Mouse (Mus musculus) forebrain, embryonic 12.5 days (tissue): Measurements from ENCODE around the gene Hist1h1d. TPM values are rescaled to one million over a fixed set of nuclear protein-coding genes. Genes with fewer than 3 reads are reported as not detected.

Experiments used
- ATAC-seq: fragments of 200-750 bp; cut with Nextera tagmentation; 2 replicates; pipeline ENCODE4 v1.8.0; 2017; ENCODE audit warnings: moderate TSS enrichment; ENCODE audit not compliant: low FRiP score
- H3K27ac ChIP-seq: fragments of 300-500 bp; sonication (generic); 2 replicates; pipeline ENCODE4 v1.5.1; 2016; ENCODE audit warnings: mild to moderate bottlenecking
- H3K27me3 ChIP-seq: fragments of 300-500 bp; sonication (generic); 2 replicates; pipeline ENCODE4 v1.6.1; 2016; ENCODE audit warnings: mild to moderate bottlenecking
- H3K36me3 ChIP-seq: fragments of 300-500 bp; sonication (generic); replicated peaks from 2 replicates; pipeline ENCODE4 v1.6.1; 2016; ENCODE audit warnings: mild to moderate bottlenecking
- H3K4me1 ChIP-seq: fragments of 300-500 bp; sonication (generic); 2 replicates; pipeline ENCODE4 v1.6.1; 2016
- H3K4me2 ChIP-seq: fragments of 300-500 bp; sonication (generic); 2 replicates; pipeline ENCODE4 v1.6.1; 2016; ENCODE audit warnings: mild to moderate bottlenecking, moderate library complexity
- H3K4me3 ChIP-seq: fragments of 300-500 bp; sonication (generic); replicated peaks from 2 replicates; pipeline ENCODE4 v1.5.1; 2016; ENCODE audit warnings: mild to moderate bottlenecking
- H3K9ac ChIP-seq: fragments of 300-500 bp; sonication (generic); 2 replicates; pipeline ENCODE4 v1.6.1; 2016; ENCODE audit warnings: mild to moderate bottlenecking
- H3K9me3 ChIP-seq: fragments of 300-500 bp; sonication (generic); 2 replicates; pipeline ENCODE4 v1.6.1; 2016
- WGBS: fragments of 180-500 bp; shearing (Covaris S2); methylation state at CpG from one replicate; pipeline ENCODE4 v1.1.7; 2016; 5-methylcytosine and 5-hydroxymethylcytosine counted together
- microRNA-seq: library from miRNA; unstranded; fragments of <30 nt; microRNA quantifications from one replicate; pipeline ENCODE4, GENCODE M21; 2017
- polyA plus RNA-seq: library from polyadenylated mRNA; unstranded; fragments of >200 nt; fragmentation: Nextera tagmentation; extraction: Ambion mirVana; gene quantifications from 2 replicates; pipeline ENCODE4 v1.2.1, GENCODE M21; 2016

Hist1h1d gene
- polyA plus RNA-seq, 1 experiment from 2014 or later, result 0.56 TPM

DNA sequence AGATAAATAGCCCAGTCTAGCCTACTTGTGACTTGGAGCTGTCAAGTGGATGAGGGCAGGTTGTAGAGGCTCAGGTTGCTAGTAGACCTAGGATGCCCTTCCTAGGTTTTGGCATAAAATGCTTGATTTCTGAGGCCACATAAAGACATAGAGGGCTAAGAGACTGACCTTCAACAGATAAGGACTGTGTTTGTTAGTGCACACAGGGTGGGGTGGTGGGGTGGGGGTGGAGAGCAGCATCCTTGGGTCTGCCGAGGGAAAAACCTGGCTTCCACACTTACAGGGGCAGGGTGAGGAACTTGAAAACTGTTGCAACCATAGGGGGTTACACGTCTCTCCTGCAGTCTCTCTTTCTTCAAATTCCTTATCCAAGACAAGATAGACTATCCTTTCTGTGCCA lies 42.1 kb downstream of the Hist1h1d start:
- Histone ChIP-seq H3K36me3 (no peaks in the 10 kb centered on the region), H3K4me3 (no peak overlapping the region), H3K27me3 (no peaks in the 10 kb centered on the region), H3K4me2 (no peak overlapping the region), H3K9ac (no peak overlapping the region), H3K4me1 (no peaks in the 10 kb centered on the region), H3K9me3 (no peaks in the 10 kb centered on the region), H3K27ac (no peak overlapping the region)
- 84% methylated on average over 2 of the region's 2 CpGs for WGBS
- no peak for ATAC-seq

DNA sequence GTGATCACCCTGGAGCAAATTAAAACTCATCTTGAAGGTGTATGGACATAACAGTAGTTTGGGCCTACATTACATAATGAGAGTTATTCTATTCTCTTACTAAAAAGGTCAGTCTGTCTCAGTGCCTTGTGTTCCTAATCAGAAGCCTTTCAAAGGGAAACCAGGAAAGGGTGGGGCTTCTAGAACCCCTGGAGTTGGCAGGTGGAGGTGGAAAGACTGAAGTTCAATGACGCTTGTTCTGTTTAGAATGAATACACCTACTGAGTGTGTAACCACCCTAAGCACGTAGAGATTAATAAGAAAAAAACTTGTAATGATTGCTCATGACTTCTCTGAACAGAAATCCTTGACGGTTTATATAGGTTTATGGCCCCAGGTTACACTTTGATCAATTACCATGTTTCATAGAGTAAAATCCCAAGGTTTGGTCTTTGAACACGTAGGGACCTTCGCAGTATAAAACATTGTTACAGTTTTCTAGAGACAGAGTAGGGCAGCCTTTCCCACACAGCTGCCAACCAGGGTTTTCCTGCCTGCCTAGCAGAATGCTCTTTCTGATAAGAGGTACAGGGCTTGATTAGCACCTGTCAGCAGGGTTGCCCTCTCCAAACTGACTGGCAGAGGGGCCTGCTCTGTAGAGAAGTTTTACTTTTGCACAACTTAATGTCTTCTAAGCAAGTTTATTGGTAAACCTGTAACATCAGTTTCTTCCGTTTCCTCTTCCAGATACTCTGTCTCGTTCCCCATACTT lies 42.7 kb downstream of the Hist1h1d start:
- Histone ChIP-seq H3K36me3 (no peaks in the 10 kb centered on the region), H3K27ac (no peak overlapping the region), H3K4me1 (no peaks in the 10 kb centered on the region), H3K27me3 (no peaks in the 10 kb centered on the region), H3K9me3 (no peaks in the 10 kb centered on the region), H3K4me2 (no peak overlapping the region), H3K4me3 (no peak overlapping the region), H3K9ac (no peak overlapping the region)
- ATAC-seq, result no peak
- WGBS, result 86% methylated on average over 7 of the region's 7 CpGs

DNA sequence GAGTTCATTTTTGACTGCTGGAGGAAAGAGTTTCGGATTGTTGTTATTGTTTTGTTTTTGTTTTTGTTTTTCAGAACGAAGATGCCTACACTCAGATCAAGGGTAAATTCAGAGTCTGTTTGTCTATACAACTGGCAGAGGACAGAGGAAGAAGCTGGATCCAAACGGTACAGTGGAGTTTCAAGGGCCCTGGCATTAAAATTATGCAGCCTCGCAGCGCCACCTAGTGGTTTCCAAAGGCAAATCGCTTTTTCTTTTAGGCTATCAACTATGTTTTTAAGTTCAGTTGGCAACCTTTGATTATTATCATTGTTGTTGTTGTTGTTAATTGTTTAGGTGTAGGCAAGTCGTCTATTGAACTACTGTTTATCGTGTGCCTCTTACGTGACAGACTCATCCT lies 44.9 kb downstream of the Hist1h1d start:
- Histone ChIP-seq H3K36me3 (no peaks in the 10 kb centered on the region), H3K9ac (no peak overlapping the region), H3K4me3 (no peak overlapping the region), H3K9me3 (no peaks in the 10 kb centered on the region), H3K4me2 (no peak overlapping the region), H3K27me3 (no peaks in the 10 kb centered on the region), H3K27ac (no peak overlapping the region), H3K4me1 (no peaks in the 10 kb centered on the region)
- peak; percentile 53; the same call in 1 of the 2 replicates for ATAC-seq
- WGBS, result 8% methylated on average over 9 of the region's 9 CpGs

DNA sequence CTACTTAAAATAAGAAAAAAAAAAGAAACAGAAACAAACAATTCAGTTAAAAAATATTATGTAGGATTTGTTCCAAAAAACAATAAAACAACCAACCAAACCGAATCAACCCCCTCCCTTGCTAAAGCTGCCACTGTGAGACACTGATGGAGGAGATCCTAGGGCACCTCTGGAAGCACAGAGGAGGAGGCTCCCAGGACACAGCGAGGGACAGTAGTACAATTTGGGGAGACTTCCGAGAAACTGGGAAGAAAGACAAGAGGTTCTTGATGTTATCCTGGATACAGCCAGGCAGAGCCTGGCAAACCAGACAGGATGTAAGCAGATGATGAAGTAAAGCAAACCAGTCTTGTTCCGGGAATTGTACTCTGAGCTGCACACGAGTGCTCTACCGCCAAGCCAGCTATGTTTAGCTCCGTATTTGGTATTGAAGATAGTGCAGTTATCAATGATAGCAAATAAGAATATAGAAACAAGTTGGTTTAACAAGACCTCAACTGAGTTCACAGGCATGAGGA lies 50.2 kb downstream of the Hist1h1d start:
- no peaks in the 10 kb centered on the region for H3K27me3 ChIP-seq
- no peaks in the 10 kb centered on the region for H3K36me3 ChIP-seq
- no peaks in the 10 kb centered on the region for H3K9me3 ChIP-seq
- WGBS, result 88% methylated on average over 7 of the region's 7 CpGs
- no peak for ATAC-seq
- no peak overlapping the region for H3K4me3 ChIP-seq
- no peaks in the 10 kb centered on the region for H3K4me1 ChIP-seq
- no peak overlapping the region for H3K4me2 ChIP-seq
- no peak overlapping the region for H3K9ac ChIP-seq
- H3K27ac ChIP-seq, result no peak overlapping the region

DNA sequence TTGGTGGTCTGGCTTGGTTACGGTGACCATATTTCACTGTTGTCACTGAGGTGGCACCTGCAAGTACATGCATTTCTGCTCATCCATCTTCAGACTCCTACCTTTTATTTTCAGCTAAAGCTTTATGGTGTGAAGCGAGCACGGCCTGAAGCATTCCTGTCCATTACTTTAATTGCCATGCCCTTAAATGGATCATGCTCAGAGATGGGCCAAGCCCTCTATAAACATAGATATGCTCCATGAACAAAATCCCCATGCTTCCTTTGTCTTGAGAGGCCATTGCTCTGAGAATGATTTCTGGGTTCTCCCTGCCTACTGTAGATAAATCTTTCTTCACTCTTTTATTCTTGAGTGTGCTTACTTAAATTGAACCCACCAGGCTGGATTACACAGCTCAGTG lies 51.4 kb downstream of the Hist1h1d start:
- H3K4me3 ChIP-seq, result no peak overlapping the region
- no peaks in the 10 kb centered on the region for H3K36me3 ChIP-seq
- no peaks in the 10 kb centered on the region for H3K27me3 ChIP-seq
- 89% methylated on average over 3 of the region's 3 CpGs for WGBS
- no peak overlapping the region for H3K9ac ChIP-seq
- ATAC-seq, result no peak
- H3K9me3 ChIP-seq, result no peaks in the 10 kb centered on the region
- no peak overlapping the region for H3K4me2 ChIP-seq
- H3K27ac ChIP-seq, result no peak overlapping the region
- H3K4me1 ChIP-seq, result no peaks in the 10 kb centered on the region

DNA sequence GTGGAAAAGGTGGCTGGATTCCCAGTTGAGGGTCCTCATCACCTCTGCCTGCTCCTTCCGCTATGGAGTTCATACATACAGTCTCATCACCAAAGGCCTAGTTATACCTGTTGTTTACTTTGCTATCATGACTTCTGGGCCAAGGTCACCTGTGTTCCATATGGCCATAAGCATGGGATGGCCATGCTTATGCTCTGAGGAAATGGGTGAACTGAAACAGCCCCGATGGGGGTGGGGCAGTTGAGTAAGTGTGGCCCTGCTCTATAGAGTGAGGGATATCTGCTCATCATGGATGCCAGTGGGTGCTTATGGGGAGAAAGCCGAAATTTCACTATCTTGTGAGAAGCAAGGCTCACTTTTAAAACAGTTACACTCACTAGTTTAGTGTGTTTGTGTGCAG lies 52.0 kb downstream of the Hist1h1d start:
- 94% methylated on average over 3 of the region's 3 CpGs for WGBS

DNA sequence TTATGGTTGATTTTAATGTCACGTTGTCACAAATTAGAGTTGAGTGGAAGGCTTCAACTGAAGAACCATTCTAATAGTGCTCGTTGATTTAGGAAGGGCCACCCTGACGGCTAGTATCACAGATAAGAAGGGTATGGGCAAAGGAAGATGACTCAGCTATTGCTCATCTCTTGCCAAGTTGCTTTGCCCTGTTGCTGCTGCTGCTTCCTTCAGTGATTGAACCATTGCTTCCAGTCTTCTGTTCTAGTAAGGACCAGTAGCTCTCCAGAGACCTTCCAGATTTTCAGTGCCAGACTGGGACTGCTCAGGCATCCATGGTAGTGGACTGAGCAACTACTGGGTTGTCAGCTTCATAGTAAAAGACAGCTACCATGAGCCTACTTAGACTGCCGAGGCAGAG lies 56.1 kb downstream of the Hist1h1d start:
- Histone ChIP-seq H3K27ac (no peak overlapping the region), H3K9me3 (no peaks in the 10 kb centered on the region), H3K36me3 (no peaks in the 10 kb centered on the region), H3K4me3 (no peak overlapping the region), H3K9ac (no peak overlapping the region), H3K27me3 (no peaks in the 10 kb centered on the region), H3K4me1 (no peaks in the 10 kb centered on the region), H3K4me2 (no peak overlapping the region)
- no peak for ATAC-seq
- 91% methylated on average over 4 of the region's 4 CpGs for WGBS

More for the DNA sequence above, 52.0 kb downstream of the Hist1h1d start:
- Histone ChIP-seq H3K27ac (no peak overlapping the region), H3K9ac (no peak overlapping the region), H3K4me1 (no peaks in the 10 kb centered on the region), H3K4me3 (no peak overlapping the region), H3K36me3 (no peaks in the 10 kb centered on the region), H3K9me3 (no peaks in the 10 kb centered on the region), H3K27me3 (no peaks in the 10 kb centered on the region), H3K4me2 (no peak overlapping the region)
- no peak for ATAC-seq

DNA sequence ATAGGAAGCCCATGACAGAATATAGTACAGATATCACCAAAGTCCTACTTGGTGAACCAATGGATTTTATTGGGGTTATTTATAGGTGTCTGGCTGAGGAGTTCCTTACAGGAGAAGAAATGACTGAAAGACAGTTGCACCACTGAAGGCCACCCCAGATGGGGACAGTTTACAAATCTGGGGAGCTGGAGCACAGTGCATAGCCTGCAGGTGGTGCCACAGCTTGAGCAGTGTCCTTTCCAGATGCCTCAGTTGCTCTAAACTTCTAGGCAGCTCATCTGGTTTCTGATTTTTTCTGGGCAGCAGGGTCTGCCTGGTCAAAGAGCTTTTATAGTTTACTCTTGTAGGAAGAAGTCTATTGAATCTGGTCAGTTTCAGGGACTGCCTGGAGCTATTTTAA lies 56.8 kb downstream of the Hist1h1d start:
- Histone ChIP-seq H3K4me2 (no peak overlapping the region), H3K9ac (no peak overlapping the region), H3K27me3 (no peaks in the 10 kb centered on the region), H3K4me3 (no peak overlapping the region), H3K36me3 (no peaks in the 10 kb centered on the region), H3K4me1 (no peaks in the 10 kb centered on the region), H3K27ac (no peak overlapping the region), H3K9me3 (no peaks in the 10 kb centered on the region)
- ATAC-seq, result no peak

Small RNAs within 50 kb of the gene (microRNA-seq; reads per million reads assigned to microRNA genes)
- gene Gm44297 (not detected), gene Gm44359 (not detected), gene Gm44394 (not detected), gene n-TStga1 (not detected)

Other genes starting within 250 kb of the Hist1h1d start
- 64.1 and 65.6 TPM in 2 replicates for gene Zfp322a, start 184.1 kb upstream of the Hist1h1d start, polyA plus RNA-seq
- gene Abt1, start 129.4 kb upstream of the Hist1h1d start, polyA plus RNA-seq, result 13.0 and 13.2 TPM in 2 replicates
- 0.18 and 0.36 TPM in 2 replicates for gene Btn1a1, start 87.4 kb upstream of the Hist1h1d start, polyA plus RNA-seq
- 0.23 and 0.36 TPM in 2 replicates for gene Btn2a2, start 64.4 kb upstream of the Hist1h1d start, polyA plus RNA-seq
- gene Hist1h4h, start 22.2 kb upstream of the Hist1h1d start, polyA plus RNA-seq, result 7.2 and 8.7 TPM in 2 replicates
- gene Hist1h2af, start 19.4 kb upstream of the Hist1h1d start, polyA plus RNA-seq, result 9.3 and 10.7 TPM in 2 replicates
- gene Hist1h3g, start 17.8 kb upstream of the Hist1h1d start, polyA plus RNA-seq, result 7.2 and 8.3 TPM in 2 replicates
- 0.87 and 0.95 TPM in 2 replicates for gene Hist1h2bh, start 9.9 kb upstream of the Hist1h1d start, polyA plus RNA-seq
- gene Hist1h3f, start 9.2 kb upstream of the Hist1h1d start, polyA plus RNA-seq, result 0.99 and 1.5 TPM in 2 replicates
- 0.74 and 1.4 TPM in 2 replicates for gene Hist1h4f, start 1.6 kb upstream of the Hist1h1d start, polyA plus RNA-seq
- 5.7 and 7.6 TPM in 2 replicates for gene Hist1h3e, start 9.1 kb downstream of the Hist1h1d start, polyA plus RNA-seq
- 115 and 138 TPM in 2 replicates for gene Hist1h2ae, start 18.0 kb downstream of the Hist1h1d start, polyA plus RNA-seq
- gene Hist1h2bg, start 18.1 kb downstream of the Hist1h1d start, polyA plus RNA-seq, result 8.9 and 11.4 TPM in 2 replicates
- gene Hist1h2bf, start 20.9 kb downstream of the Hist1h1d start, polyA plus RNA-seq, result 7.2 and 9.5 TPM in 2 replicates
- 1.3 and 3.7 TPM in 2 replicates for gene Hist1h2ad, start 21.1 kb downstream of the Hist1h1d start, polyA plus RNA-seq
- 5.8 and 6.6 TPM in 2 replicates for gene Hist1h3d, start 22.5 kb downstream of the Hist1h1d start, polyA plus RNA-seq
- 137 and 142 TPM in 2 replicates for gene Hist1h4d, start 28.3 kb downstream of the Hist1h1d start, polyA plus RNA-seq
- gene Hist1h2be, start 67.9 kb downstream of the Hist1h1d start, polyA plus RNA-seq, result 3.0 and 3.7 TPM in 2 replicates
- 26.3 and 26.6 TPM in 2 replicates for gene Hist1h1e, start 69.3 kb downstream of the Hist1h1d start, polyA plus RNA-seq
- gene Hist1h2ac, start 130.7 kb downstream of the Hist1h1d start, polyA plus RNA-seq, result 1.4 and 1.6 TPM in 2 replicates
- gene Hist1h2bc, start 130.9 kb downstream of the Hist1h1d start, polyA plus RNA-seq, result 34.6 and 36.5 TPM in 2 replicates
- gene Hist1h1t, start 142.6 kb downstream of the Hist1h1d start, polyA plus RNA-seq, result not detected in 2 replicates
- 6.1 and 9.8 TPM in 2 replicates for gene Hist1h4c, start 145.2 kb downstream of the Hist1h1d start, polyA plus RNA-seq
- 2.0 and 2.5 TPM in 2 replicates for gene Hfe, start 157.6 kb downstream of the Hist1h1d start, polyA plus RNA-seq
- 15.2 and 15.9 TPM in 2 replicates for gene Hist1h1c, start 185.5 kb downstream of the Hist1h1d start, polyA plus RNA-seq
- gene Hist1h3c, start 192.3 kb downstream of the Hist1h1d start, polyA plus RNA-seq, result 11.1 and 13.8 TPM in 2 replicates
- 2.2 and 3.5 TPM in 2 replicates for gene Hist1h2bb, start 193.5 kb downstream of the Hist1h1d start, polyA plus RNA-seq
- 59.9 and 73.2 TPM in 2 replicates for gene Hist1h2ab, start 197.9 kb downstream of the Hist1h1d start, polyA plus RNA-seq
- 14.0 and 15.8 TPM in 2 replicates for gene Hist1h3b, start 199.0 kb downstream of the Hist1h1d start, polyA plus RNA-seq
- gene Hist1h4b, start 203.8 kb downstream of the Hist1h1d start, polyA plus RNA-seq, result 5.3 and 8.2 TPM in 2 replicates
- 0.88 TPM in 1 of 2 replicates, not detected in the other for gene Hist1h4a, start 208.0 kb downstream of the Hist1h1d start, polyA plus RNA-seq
- 5.1 and 5.2 TPM in 2 replicates for gene Hist1h3a, start 209.1 kb downstream of the Hist1h1d start, polyA plus RNA-seq
- 3.3 and 4.0 TPM in 2 replicates for gene Hist1h1a, start 210.4 kb downstream of the Hist1h1d start, polyA plus RNA-seq
- 0.18 TPM in 1 of 2 replicates, not detected in the other for gene Trim38, start 216.7 kb downstream of the Hist1h1d start, polyA plus RNA-seq